Mouse (Mus musculus) myocyte (in vitro differentiated cells): Measurements from ENCODE around the gene Ankrd34b.

Experiments used
- CEBPB ChIP-seq: IDR thresholded peaks from 2 replicates; pipeline ENCODE4 v1.6.1; 2011; ENCODE audit warnings: mild to moderate bottlenecking, moderate library complexity; ENCODE audit not compliant: poor library complexity, insufficient read depth, severe bottlenecking
- E2F4 ChIP-seq: IDR thresholded peaks from one replicate; pipeline ENCODE4 v1.6.1; 2011; ENCODE audit warnings: mild to moderate bottlenecking, control low read depth, moderate library complexity; ENCODE audit not compliant: insufficient read depth
- MAX ChIP-seq: IDR thresholded peaks from one replicate; pipeline ENCODE4 v1.6.1; 2011; ENCODE audit warnings: low read depth, mild to moderate bottlenecking, control low read depth
- MYOD1 ChIP-seq, 3 experiments: IDR thresholded peaks; one replicate each; pipeline ENCODE4 v1.6.1; 2011; ENCODE audit warnings: control low read depth in 2 of 3, low read depth in 2 of 3, mild to moderate bottlenecking in 2 of 3, moderate library complexity in 1 of 3; ENCODE audit not compliant: insufficient read length in 2 of 3, control insufficient read depth in 1 of 3
- POLR2A ChIP-seq: IDR thresholded peaks from one replicate; pipeline ENCODE4 v1.6.1; 2011; ENCODE audit warnings: low read depth, mild to moderate bottlenecking, control low read depth, moderate library complexity; ENCODE audit not compliant: insufficient read length
- SRF ChIP-seq: IDR thresholded peaks from one replicate; pipeline ENCODE4 v1.6.1; 2011; ENCODE audit warnings: low read depth; ENCODE audit not compliant: control insufficient read depth, insufficient read length
- TCF12 ChIP-seq: IDR thresholded peaks from one replicate; pipeline ENCODE4 v1.6.1; 2011; ENCODE audit warnings: mild to moderate bottlenecking, control low read depth; ENCODE audit not compliant: poor library complexity, insufficient read depth, severe bottlenecking
- TCF3 ChIP-seq: IDR thresholded peaks from one replicate; pipeline ENCODE4 v1.6.1; 2011; ENCODE audit warnings: low read depth, control low read depth; ENCODE audit not compliant: insufficient read length
- USF1 ChIP-seq: IDR thresholded peaks from one replicate; pipeline ENCODE4 v1.6.1; 2011; ENCODE audit warnings: low read depth, mild to moderate bottlenecking, control low read depth, moderate library complexity

GRCm38 (mm10) chr13:92398491-92399384 is 27.0 kb upstream of the Ankrd34b start:
- TF ChIP-seq POLR2A: no peak
- no peak for TF ChIP-seq MAX
- TF ChIP-seq CEBPB: no peak
- TF ChIP-seq E2F4: no peak
- no peak for TF ChIP-seq MYOD1 (IDR thresholded peaks at IDR 0.05; ENCODE audit: control insufficient read depth in 1 of 3, insufficient read length in 2 of 3, low read depth in 2 of 3)
- TF ChIP-seq TCF3: no peak
- TF ChIP-seq TCF12: no peak
- no peak for TF ChIP-seq USF1
- TF ChIP-seq SRF: no peak
